Mouse (Mus musculus) kidney, postnatal 0 days (tissue): ENCODE results near the gene Glyatl3. TPM values are rescaled to one million over a fixed set of nuclear protein-coding genes. Genes with fewer than 3 reads are reported as not detected.

Source experiments
- ATAC-seq: fragments of 200-750 bp; cut with Nextera tagmentation; replicated peaks from 2 replicates; pipeline ENCODE4 v1.8.0; 2017; ENCODE audit warnings: low read depth, moderate number of reproducible peaks, moderate TSS enrichment, moderate library complexity; ENCODE audit not compliant: low FRiP score
- DNase-seq: peaks from one replicate; pipeline ENCODE4 v3.0.0-alpha.2; 2016; ENCODE audit warnings: low spot score
- H3K27ac ChIP-seq: fragments of 300-500 bp; sonication (generic); 2 replicates; pipeline ENCODE4 v1.5.1; 2014; ENCODE audit warnings: mild to moderate bottlenecking
- H3K27me3 ChIP-seq: fragments of 300-500 bp; sonication (generic); 2 replicates; pipeline ENCODE4 v1.6.1; 2014; ENCODE audit warnings: low read length, mixed read lengths; ENCODE audit not compliant: insufficient read depth
- H3K36me3 ChIP-seq: fragments of 300-500 bp; sonication (generic); 2 replicates; pipeline ENCODE4 v1.6.1; 2014; ENCODE audit warnings: low read length, mixed read lengths; ENCODE audit not compliant: insufficient read depth
- H3K4me1 ChIP-seq: fragments of 300-500 bp; sonication (generic); replicated peaks from 2 replicates; pipeline ENCODE4 v1.6.1; 2014; ENCODE audit warnings: antibody characterized with exemption, low read length, mixed read lengths; ENCODE audit not compliant: insufficient read depth
- H3K4me2 ChIP-seq: fragments of 300-500 bp; sonication (generic); 2 replicates; pipeline ENCODE4 v1.6.1; 2014; ENCODE audit warnings: mild to moderate bottlenecking, low read length, moderate library complexity, mixed read lengths
- H3K4me3 ChIP-seq: fragments of 300-500 bp; sonication (generic); replicated peaks from 2 replicates; pipeline ENCODE4 v1.5.1; 2014; ENCODE audit warnings: low read depth, low read length
- H3K9ac ChIP-seq: fragments of 300-500 bp; sonication (generic); 2 replicates; pipeline ENCODE4 v1.6.1; 2014; ENCODE audit warnings: low read depth, low read length
- H3K9me3 ChIP-seq: fragments of 300-500 bp; sonication (generic); replicated peaks from 2 replicates; pipeline ENCODE4 v1.6.1; 2016; ENCODE audit warnings: low read length, inconsistent platforms, mixed read lengths
- CTCF ChIP-seq: IDR thresholded peaks from 2 replicates; pipeline ENCODE4 v1.5.1; 2016; ENCODE audit warnings: antibody characterized with exemption, low read depth, mild to moderate bottlenecking, moderate library complexity
- WGBS: fragments of 180-500 bp; shearing (Covaris S2); extraction: QIAGEN DNeasy Blood & Tissue Kit; methylation state at CpG from one replicate; pipeline ENCODE4 v1.1.7; 2014; 5-methylcytosine and 5-hydroxymethylcytosine counted together
- polyA plus RNA-seq: library from polyadenylated mRNA; unstranded; fragments of >200 nt; fragmentation: Nextera tagmentation; extraction: Ambion mirVana; gene quantifications from 2 replicates; pipeline ENCODE4 v1.2.1, GENCODE M21; 2015

Glyatl3 gene
- polyA plus RNA-seq, 1 experiment from 2014 or later = not detected

GRCm38 (mm10) chr17:40904056-40904597, 10.0 kb downstream of the Glyatl3 start:
- H3K9me3 ChIP-seq = no peaks in the 10 kb centered on the region
- no peaks in the 10 kb centered on the region for H3K27me3 ChIP-seq
- no peaks in the 10 kb centered on the region for H3K36me3 ChIP-seq
- H3K4me1 ChIP-seq = no peaks in the 10 kb centered on the region
- 6% methylated on average over 11 of the region's 11 CpGs for WGBS
- H3K4me3 ChIP-seq = no peak overlapping the region
- no peak overlapping the region for H3K9ac ChIP-seq
- H3K27ac ChIP-seq = no peak overlapping the region
- ATAC-seq (no peak), DNase-seq (no peak)
- no peak for TF ChIP-seq CTCF
- peak overlapping the region; percentile 41; the same call in 1 of the 2 replicates for H3K4me2 ChIP-seq

- no peak overlapping the region for H3K27ac ChIP-seq
- no peaks in the 10 kb centered on the region for H3K4me1 ChIP-seq
- H3K36me3 ChIP-seq = no peaks in the 10 kb centered on the region
- DNase-seq = no peak
- no peaks in the 10 kb centered on the region for H3K9me3 ChIP-seq
- ATAC-seq = no peak
- no peak overlapping the region for H3K9ac ChIP-seq
- no peaks in the 10 kb centered on the region for H3K27me3 ChIP-seq
- 65% methylated on average over 4 of the region's 4 CpGs for WGBS
- no peak overlapping the region for H3K4me3 ChIP-seq
- TF ChIP-seq CTCF = no peak
- no peak overlapping the region for H3K4me2 ChIP-seq
These were observed 10.8 kb downstream of the Glyatl3 start for GRCm38 (mm10) chr17:40903345-40903744.

GRCm38 (mm10) chr17:40899783-40900363, 14.3 kb downstream of the Glyatl3 start:
- no peak overlapping the region for H3K4me2 ChIP-seq
- no peak overlapping the region for H3K9ac ChIP-seq
- no peaks in the 10 kb centered on the region for H3K27me3 ChIP-seq
- H3K36me3 ChIP-seq = no peaks in the 10 kb centered on the region
- TF ChIP-seq CTCF = no peak
- no peaks in the 10 kb centered on the region for H3K4me1 ChIP-seq
- ATAC-seq (no peak), DNase-seq (no peak)
- H3K4me3 ChIP-seq = no peak overlapping the region
- H3K9me3 ChIP-seq = no peaks in the 10 kb centered on the region
- WGBS = 51% methylated on average over 4 of the region's 4 CpGs
- no peak overlapping the region for H3K27ac ChIP-seq

- H3K27me3 ChIP-seq = no peaks in the 10 kb centered on the region
- H3K36me3 ChIP-seq = no peaks in the 10 kb centered on the region
- no peak overlapping the region for H3K9ac ChIP-seq
- no peaks in the 10 kb centered on the region for H3K9me3 ChIP-seq
- no peaks in the 10 kb centered on the region for H3K4me1 ChIP-seq
- no peak overlapping the region for H3K4me2 ChIP-seq
- H3K4me3 ChIP-seq = no peak overlapping the region
- H3K27ac ChIP-seq = no peak overlapping the region
- ATAC-seq (no peak), DNase-seq (peak; percentile 67)
- 68% methylated on average over 1 of the region's 1 CpGs for WGBS
- peak; percentile 78 for TF ChIP-seq CTCF
These were observed 17.3 kb downstream of the Glyatl3 start for GRCm38 (mm10) chr17:40896863-40897262.

- no peak overlapping the region for H3K27ac ChIP-seq
- no peak overlapping the region for H3K4me2 ChIP-seq
- H3K9ac ChIP-seq = no peak overlapping the region
- H3K27me3 ChIP-seq = no peaks in the 10 kb centered on the region
- H3K4me1 ChIP-seq = no peaks in the 10 kb centered on the region
- no peak for DNase-seq
- ATAC-seq = no peak
- H3K9me3 ChIP-seq = no peaks in the 10 kb centered on the region
- no peaks in the 10 kb centered on the region for H3K36me3 ChIP-seq
- 76% methylated on average over 4 of the region's 4 CpGs for WGBS
- TF ChIP-seq CTCF = no peak
- no peak overlapping the region for H3K4me3 ChIP-seq
These were observed 26.2 kb downstream of the Glyatl3 start for GRCm38 (mm10) chr17:40887849-40888536.

- no peak overlapping the region for H3K4me3 ChIP-seq
- ATAC-seq (no peak), DNase-seq (no peak)
- no peak overlapping the region for H3K27ac ChIP-seq
- no peaks in the 10 kb centered on the region for H3K4me1 ChIP-seq
- no peaks in the 10 kb centered on the region for H3K9me3 ChIP-seq
- no peak for TF ChIP-seq CTCF
- H3K4me2 ChIP-seq = no peak overlapping the region
- no peaks in the 10 kb centered on the region for H3K27me3 ChIP-seq
- H3K36me3 ChIP-seq = no peaks in the 10 kb centered on the region
- H3K9ac ChIP-seq = no peak overlapping the region
- 75% methylated on average over 4 of the region's 4 CpGs for WGBS
These were observed 29.0 kb downstream of the Glyatl3 start for GRCm38 (mm10) chr17:40885155-40885554.
